Mouse (Mus musculus): Measurements from ENCODE around the gene Rgs6. TPM values are rescaled to one million over a fixed set of nuclear protein-coding genes. Genes with fewer than 3 reads are reported as not detected.

Rgs6 gene
- 15.2 TPM for polyA plus RNA-seq (2014; fragmentation: Illumina TruSeq; extraction: RNeasy Lipid Tissue Mini Kit (QIAGEN cat#74804); ENCODE audit: low read depth, low replicate concordance)

DNA sequence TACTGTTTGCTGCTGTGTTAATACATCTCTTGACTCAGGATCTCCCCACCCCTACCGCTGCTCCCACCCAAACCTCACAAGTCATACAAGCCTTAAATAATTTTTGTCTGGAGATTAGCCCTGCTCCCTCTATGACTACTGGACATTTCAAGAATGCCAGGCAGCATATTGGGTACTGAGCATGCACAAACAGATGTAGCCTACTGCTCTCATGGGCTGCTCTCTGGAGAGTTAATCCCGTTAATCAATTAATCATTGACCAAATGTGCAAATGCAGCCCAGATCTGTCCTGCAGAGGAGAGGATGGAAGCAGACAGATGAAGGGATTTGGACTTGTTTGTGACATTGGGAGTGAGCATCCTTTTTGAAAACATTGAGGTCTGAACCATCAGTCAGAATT lies at the start of gene Rgs6:
Gene Rgs6 (plus strand): TSS at position 276 of the 400 bp plus-strand sequence.

